Comparison of ENCODE assay signal across 1 mouse cellular context in genomic region chr10:128546361-128546760, GRCm38 (mm10).
TF ChIP-seq lines count a peak whose summit lies in the region.

No protein-coding gene starts in this region.

TF ChIP-seq in CH12.LX, 34 proteins besides CTCF, POLR2A, EP300 and RAD21 (continued from another document):
- TF ChIP-seq MAX (IDR thresholded peaks at IDR 0.05; ENCODE audit: low read length): peak; percentile 98
- peak; percentile 39; the same call in 1 of the 2 replicates for TF ChIP-seq CHD1 (IDR thresholded peaks at IDR 0.05; ENCODE audit: low read depth, low read length)
- TF ChIP-seq SIN3A (IDR thresholded peaks at IDR 0.05; ENCODE audit: low read length): peak; percentile 95
- TF ChIP-seq ELF1 (IDR thresholded peaks at IDR 0.05; ENCODE audit: low read depth, low read length): peak; percentile 63; the same call in 1 of the 2 replicates
- peak; percentile 99 for TF ChIP-seq MXI1 (IDR thresholded peaks at IDR 0.05; ENCODE audit: low read depth, low read length)
- no peak for TF ChIP-seq NRF1 (IDR thresholded peaks at IDR 0.05; ENCODE audit: low read depth, low read length)
- 0 out of 2 replicates have a peak, but pooled peaks have one; percentile 46 for TF ChIP-seq E2F4 (IDR thresholded peaks at IDR 0.05; ENCODE audit: insufficient replicate concordance, low read depth, low read length)
- TF ChIP-seq MYC (IDR thresholded peaks at IDR 0.05; ENCODE audit: low read depth, low read length): peak; percentile 100
- peak; percentile 66; the same call in 1 of the 2 replicates for TF ChIP-seq IRF4 (IDR thresholded peaks at IDR 0.05; ENCODE audit: low read depth, low read length)
- TF ChIP-seq UBTF (IDR thresholded peaks at IDR 0.05; ENCODE audit: low read depth, low read length): no peak
- 0 out of 2 replicates have a peak, but pooled peaks have one; percentile 22 for TF ChIP-seq NELFE (IDR thresholded peaks at IDR 0.05; ENCODE audit: low read depth, low read length)
- peak; percentile 59 for TF ChIP-seq USF2 (conservative IDR thresholded peaks at IDR 0.05; ENCODE audit: low read depth, low read length)
- TF ChIP-seq ZNF384 (IDR thresholded peaks at IDR 0.05; ENCODE audit: low read depth, low read length): no peak
- TF ChIP-seq JUN (IDR thresholded peaks at IDR 0.05; ENCODE audit: insufficient read depth, low read depth, low read length): 0 out of 2 replicates have a peak, but pooled peaks have one; percentile 27
- TF ChIP-seq PAX5 (IDR thresholded peaks at IDR 0.05; ENCODE audit: low read length): no peak
- TF ChIP-seq KAT2A (IDR thresholded peaks at IDR 0.05; ENCODE audit: insufficient replicate concordance, low read length): 0 out of 2 replicates have a peak, but pooled peaks have one; percentile 39
- TF ChIP-seq SMC3 (IDR thresholded peaks at IDR 0.05; ENCODE audit: low read depth, low read length): peak; percentile 54
- peak; percentile 74; the same call in 1 of the 2 replicates for TF ChIP-seq TBP (conservative IDR thresholded peaks at IDR 0.05; ENCODE audit: low read depth, low read length)
- peak; percentile 20; the same call in 1 of the 2 replicates for TF ChIP-seq JUND (conservative IDR thresholded peaks at IDR 0.05; ENCODE audit: low read depth, low read length)
- TF ChIP-seq MAFK (IDR thresholded peaks at IDR 0.05; ENCODE audit: insufficient replicate concordance, low read length): 0 out of 2 replicates have a peak, but pooled peaks have one; percentile 37
- TF ChIP-seq MEF2A (IDR thresholded peaks at IDR 0.05; ENCODE audit: borderline replicate concordance, low read depth, low read length): 0 out of 2 replicates have a peak, but pooled peaks have one; percentile 19
- 0 out of 2 replicates have a peak, but pooled peaks have one; percentile 58 for TF ChIP-seq MAZ (IDR thresholded peaks at IDR 0.05; ENCODE audit: low read depth, low read length)
- TF ChIP-seq TCF12 (IDR thresholded peaks at IDR 0.05; ENCODE audit: low read depth, low read length): 0 out of 2 replicates have a peak, but pooled peaks have one; percentile 38
- no peak for TF ChIP-seq ZMIZ1 (IDR thresholded peaks at IDR 0.05; ENCODE audit: low read depth, low read length)
- TF ChIP-seq GABPA (IDR thresholded peaks at IDR 0.05; ENCODE audit: insufficient replicate concordance, low read depth, low read length): no peak
- TF ChIP-seq ZKSCAN1 (IDR thresholded peaks at IDR 0.05; ENCODE audit: borderline replicate concordance, low read depth, low read length): no peak
- peak; percentile 70 for TF ChIP-seq USF1 (IDR thresholded peaks at IDR 0.05; ENCODE audit: low read depth, low read length)
- peak; percentile 54 for TF ChIP-seq HCFC1 (IDR thresholded peaks at IDR 0.05; ENCODE audit: low read depth, low read length)
